Mouse (Mus musculus) intestine, embryonic 14.5 days (tissue): ENCODE data around the gene Csn1s2b. TPM values are rescaled to one million over a fixed set of nuclear protein-coding genes. Genes with fewer than 3 reads are reported as not detected.
"Not testable (repeated sequence)": the region's sequence is repeated elsewhere in the genome, so short reads cannot be mapped to it uniquely, and the experiment has no call there.

Source experiments
- ATAC-seq: fragments of 200-750 bp; cut with Nextera tagmentation; replicated peaks from 2 replicates; pipeline ENCODE4 v1.8.0; 2017; ENCODE audit warnings: low read depth, moderate number of reproducible peaks, moderate TSS enrichment, moderate library complexity; ENCODE audit not compliant: low FRiP score, low TSS enrichment
- DNase-seq: peaks from one replicate; pipeline ENCODE4 v3.0.0-alpha.2; 2018; ENCODE audit warnings: low spot score
- H3K27ac ChIP-seq: fragments of 300-500 bp; sonication (generic); 2 replicates; pipeline ENCODE4 v1.5.1; 2014; ENCODE audit warnings: low read depth, mild to moderate bottlenecking, control low read depth
- H3K27me3 ChIP-seq: fragments of 300-500 bp; sonication (generic); replicated peaks from 2 replicates; pipeline ENCODE4 v1.6.1; 2014; ENCODE audit warnings: low read length, control low read depth; ENCODE audit not compliant: control insufficient read depth, insufficient read depth
- H3K36me3 ChIP-seq: fragments of 300-500 bp; sonication (generic); 2 replicates; pipeline ENCODE4 v1.6.1; 2014; ENCODE audit warnings: low read length, control low read depth; ENCODE audit not compliant: control insufficient read depth, insufficient read depth
- H3K4me1 ChIP-seq: fragments of 300-500 bp; sonication (generic); replicated peaks from 2 replicates; pipeline ENCODE4 v1.6.1; 2014; ENCODE audit warnings: low read length, control low read depth, mixed read lengths; ENCODE audit not compliant: control insufficient read depth, insufficient read depth
- H3K4me2 ChIP-seq: fragments of 300-500 bp; sonication (generic); 2 replicates; pipeline ENCODE4 v1.6.1; 2014; ENCODE audit warnings: low read length
- H3K4me3 ChIP-seq: fragments of 300-500 bp; sonication (generic); 2 replicates; pipeline ENCODE4 v1.5.1; 2014; ENCODE audit warnings: low read depth, low read length, control low read depth, mixed read lengths
- H3K9ac ChIP-seq: fragments of 300-500 bp; sonication (generic); 2 replicates; pipeline ENCODE4 v1.6.1; 2014; ENCODE audit warnings: mild to moderate bottlenecking, low read length
- H3K9me3 ChIP-seq: fragments of 300-500 bp; sonication (generic); 2 replicates; pipeline ENCODE4 v1.6.1; 2016; ENCODE audit warnings: low read length, control low read depth; ENCODE audit not compliant: control insufficient read depth
- WGBS: fragments of 180-500 bp; shearing (Covaris S2); extraction: QIAGEN DNeasy Blood & Tissue Kit; methylation state at CpG from one replicate; pipeline ENCODE4 v1.1.7; 2014; 5-methylcytosine and 5-hydroxymethylcytosine counted together
- polyA plus RNA-seq: library from polyadenylated mRNA; unstranded; fragments of >200 nt; fragmentation: Nextera tagmentation; extraction: Ambion mirVana; gene quantifications from 2 replicates; pipeline ENCODE4 v1.2.1, GENCODE M21; 2014

Csn1s2b gene
- not detected in 2 replicates for polyA plus RNA-seq

GRCm38 (mm10) chr5:87807782-87808181 is at the start of gene Csn1s2b:
Gene Csn1s2b (plus strand): TSS chr5:87808082.
- H3K4me3 ChIP-seq = no peak within 1 kb of the TSS
- H3K27me3 ChIP-seq = no peaks in the 10 kb centered on the region
- H3K4me1 ChIP-seq = no peaks in the 10 kb centered on the region
- H3K4me2 ChIP-seq = no peak within 1 kb of the TSS
- WGBS = 63% methylated on average over 2 of the region's 2 CpGs
- DNase-seq (no peak), ATAC-seq (no peak)
- no peak within 1 kb of the TSS for H3K9ac ChIP-seq
- no peak within 1 kb of the TSS for H3K27ac ChIP-seq
- H3K36me3 ChIP-seq = no peaks in the 10 kb centered on the region
- H3K9me3 ChIP-seq = no peaks in the 10 kb centered on the region

- no peak overlapping the region for H3K4me3 ChIP-seq
- H3K27me3 ChIP-seq = no peaks in the 10 kb centered on the region
- no peaks in the 10 kb centered on the region for H3K9me3 ChIP-seq
- no peaks in the 10 kb centered on the region for H3K36me3 ChIP-seq
- no peak for ATAC-seq
- H3K4me1 ChIP-seq = no peaks in the 10 kb centered on the region
- H3K9ac ChIP-seq = no peak overlapping the region
- no peak overlapping the region for H3K4me2 ChIP-seq
- DNase-seq = no peak
- 82% methylated on average over 3 of the region's 3 CpGs for WGBS
- no peak overlapping the region for H3K27ac ChIP-seq
These were observed 43.3 kb upstream of the Csn1s2b start for GRCm38 (mm10) chr5:87764546-87764945.

GRCm38 (mm10) chr5:87772151-87772550 is 35.7 kb upstream of the Csn1s2b start:
- not testable (repeated sequence) for H3K4me3 ChIP-seq, H3K36me3 ChIP-seq, H3K4me2 ChIP-seq, H3K9ac ChIP-seq, DNase-seq, H3K9me3 ChIP-seq, H3K4me1 ChIP-seq, H3K27ac ChIP-seq, H3K27me3 ChIP-seq, ATAC-seq
- WGBS = 36% methylated on average over 2 of the region's 2 CpGs

- DNase-seq = no peak
- H3K4me2 ChIP-seq = no peak within 1 kb of the TSS
- no peak within 1 kb of the TSS for H3K27ac ChIP-seq
These were observed 33.6 kb upstream of the Csn1s2b start, which contains the start of gene Csn1s2a for GRCm38 (mm10) chr5:87774267-87774666. Gene Csn1s2a (plus strand): TSS chr5:87774567.

GRCm38 (mm10) chr5:87782731-87783130 is 25.2 kb upstream of the Csn1s2b start:
- Histone ChIP-seq H3K4me3 (no peak overlapping the region), H3K36me3 (no peaks in the 10 kb centered on the region), H3K27me3 (no peaks in the 10 kb centered on the region), H3K9ac (no peak overlapping the region), H3K9me3 (no peaks in the 10 kb centered on the region), H3K4me2 (no peak overlapping the region), H3K27ac (no peak overlapping the region), H3K4me1 (no peaks in the 10 kb centered on the region)
- DNase-seq (no peak), ATAC-seq (no peak)
- 54% methylated on average over 4 of the region's 4 CpGs for whole genome bisulfite sequencing

More at GRCm38 (mm10) chr5:87774267-87774666, 33.6 kb upstream of the Csn1s2b start, which contains the start of gene Csn1s2a:
- no peaks in the 10 kb centered on the region for H3K4me1 ChIP-seq
- ATAC-seq = no peak
- H3K9ac ChIP-seq = no peak within 1 kb of the TSS
- H3K9me3 ChIP-seq = no peaks in the 10 kb centered on the region
- no peaks in the 10 kb centered on the region for H3K27me3 ChIP-seq
- WGBS = 88% methylated on average over 1 of the region's 1 CpGs
- H3K36me3 ChIP-seq = no peaks in the 10 kb centered on the region
- H3K4me3 ChIP-seq = no peak within 1 kb of the TSS

GRCm38 (mm10) chr5:87809253-87809652 is 1.4 kb downstream of the Csn1s2b start:
- no peak overlapping the region for H3K9ac ChIP-seq
- H3K4me2 ChIP-seq = no peak overlapping the region
- no peaks in the 10 kb centered on the region for H3K9me3 ChIP-seq
- 63% methylated on average over 2 of the region's 2 CpGs for WGBS
- no peaks in the 10 kb centered on the region for H3K36me3 ChIP-seq
- H3K4me3 ChIP-seq = no peak overlapping the region
- ATAC-seq = no peak
- H3K4me1 ChIP-seq = no peaks in the 10 kb centered on the region
- H3K27ac ChIP-seq = no peak overlapping the region
- no peak for DNase-seq
- H3K27me3 ChIP-seq = no peaks in the 10 kb centered on the region

GRCm38 (mm10) chr5:87825386-87825785 is 17.5 kb downstream of the Csn1s2b start, which contains the start of gene Prr27:
Gene Prr27 (plus strand): TSS chr5:87825686.
- no peak for DNase-seq
- no peaks in the 10 kb centered on the region for H3K27me3 ChIP-seq

GRCm38 (mm10) chr5:87855136-87855716 is 47.3 kb downstream of the Csn1s2b start:
- Histone ChIP-seq H3K27me3 (no peaks in the 10 kb centered on the region), H3K4me3 (no peak overlapping the region), H3K9ac (no peak overlapping the region), H3K9me3 (no peaks in the 10 kb centered on the region), H3K4me1 (no peaks in the 10 kb centered on the region), H3K36me3 (no peaks in the 10 kb centered on the region), H3K4me2 (no peak overlapping the region), H3K27ac (no peak overlapping the region)
- no peak for DNase-seq
- no peak for ATAC-seq
- 78% methylated on average over 3 of the region's 3 CpGs for WGBS

More at GRCm38 (mm10) chr5:87825386-87825785, 17.5 kb downstream of the Csn1s2b start, which contains the start of gene Prr27:
- ATAC-seq = no peak
- H3K27ac ChIP-seq = no peak within 1 kb of the TSS
- no peaks in the 10 kb centered on the region for H3K9me3 ChIP-seq
- no peak within 1 kb of the TSS for H3K4me2 ChIP-seq
- H3K9ac ChIP-seq = no peak within 1 kb of the TSS
- 50% methylated on average over 1 of the region's 1 CpGs for WGBS
- H3K4me1 ChIP-seq = no peaks in the 10 kb centered on the region
- H3K36me3 ChIP-seq = no peaks in the 10 kb centered on the region
- no peak within 1 kb of the TSS for H3K4me3 ChIP-seq

GRCm38 (mm10) chr5:87870084-87870483 is 62.2 kb downstream of the Csn1s2b start:
- no peaks in the 10 kb centered on the region for H3K4me1 ChIP-seq
- H3K27me3 ChIP-seq = no peaks in the 10 kb centered on the region
- H3K9ac ChIP-seq = no peak overlapping the region
- 80% methylated on average over 2 of the region's 2 CpGs for WGBS
- DNase-seq (no peak), ATAC-seq (no peak)
- H3K4me2 ChIP-seq = no peak overlapping the region
- no peak overlapping the region for H3K4me3 ChIP-seq
- no peaks in the 10 kb centered on the region for H3K36me3 ChIP-seq
- H3K9me3 ChIP-seq = no peaks in the 10 kb centered on the region
- H3K27ac ChIP-seq = no peak overlapping the region
